Mouse (Mus musculus) limb, embryonic 12.5 days (tissue): ENCODE measurements around the gene Arl4d. TPM values are rescaled to one million over a fixed set of nuclear protein-coding genes. Genes with fewer than 3 reads are reported as not detected.
"Not testable (repeated sequence)": the region's sequence is repeated elsewhere in the genome, so short reads cannot be mapped to it uniquely, and the experiment has no call there.

Source experiments
- ATAC-seq: fragments of 200-750 bp; cut with Nextera tagmentation; 2 replicates; pipeline ENCODE4 v1.8.0; 2017; ENCODE audit warnings: low read depth, moderate TSS enrichment; ENCODE audit not compliant: insufficient number of reproducible peaks, insufficient read depth, low FRiP score, low TSS enrichment
- H3K27ac ChIP-seq: fragments of 300-500 bp; sonication (generic); 2 replicates; pipeline ENCODE4 v1.5.1; 2016; ENCODE audit warnings: mild to moderate bottlenecking, moderate library complexity
- H3K27me3 ChIP-seq: fragments of 300-500 bp; sonication (generic); 2 replicates; pipeline ENCODE4 v1.6.1; 2016; ENCODE audit warnings: mild to moderate bottlenecking, moderate library complexity
- H3K36me3 ChIP-seq: fragments of 300-500 bp; sonication (generic); 2 replicates; pipeline ENCODE4 v1.6.1; 2016; ENCODE audit warnings: mild to moderate bottlenecking, moderate library complexity
- H3K4me1 ChIP-seq: fragments of 300-500 bp; sonication (generic); replicated peaks from 2 replicates; pipeline ENCODE4 v1.6.1; 2016
- H3K4me2 ChIP-seq: fragments of 300-500 bp; sonication (generic); 2 replicates; pipeline ENCODE4 v1.6.1; 2016; ENCODE audit warnings: mild to moderate bottlenecking, moderate library complexity
- H3K4me3 ChIP-seq: fragments of 300-500 bp; sonication (generic); replicated peaks from 2 replicates; pipeline ENCODE4 v1.5.1; 2016; ENCODE audit warnings: mild to moderate bottlenecking
- H3K9ac ChIP-seq: fragments of 300-500 bp; sonication (generic); replicated peaks from 2 replicates; pipeline ENCODE4 v1.6.1; 2016; ENCODE audit warnings: mild to moderate bottlenecking, moderate library complexity
- H3K9me3 ChIP-seq: fragments of 300-500 bp; sonication (generic); 2 replicates; pipeline ENCODE4 v1.6.1; 2016; ENCODE audit warnings: mild to moderate bottlenecking, moderate library complexity
- WGBS: fragments of 180-500 bp; shearing (Covaris S2); methylation state at CpG from one replicate; pipeline ENCODE4 v1.1.7; 2016; 5-methylcytosine and 5-hydroxymethylcytosine counted together
- polyA plus RNA-seq: library from polyadenylated mRNA; unstranded; fragments of >200 nt; fragmentation: Nextera tagmentation; extraction: Ambion mirVana; gene quantifications from 2 replicates; pipeline ENCODE4 v1.2.1, GENCODE M21; 2016

Gene Arl4d
- polyA plus RNA-seq, result 1.7 and 2.5 TPM in 2 replicates

- peak within 1 kb of the TSS; percentile 91 for H3K4me2 ChIP-seq
- H3K4me3 ChIP-seq, result peak within 1 kb of the TSS; percentile 58
- peaks cover 12% of the 10 kb centered on the region; the same call in 1 of the 2 replicates for H3K4me1 ChIP-seq
- H3K27me3 ChIP-seq, result peaks cover 12% of the 10 kb centered on the region
- no peaks in the 10 kb centered on the region for H3K36me3 ChIP-seq
- ATAC-seq, result peak; percentile 87
- no peaks in the 10 kb centered on the region for H3K9me3 ChIP-seq
- H3K27ac ChIP-seq, result peak within 1 kb of the TSS; percentile 64
- whole genome bisulfite sequencing, result 9% methylated on average over 34 of the region's 34 CpGs
- peak within 1 kb of the TSS; percentile 66 for H3K9ac ChIP-seq
Observed at GRCm38 (mm10) chr11:101664825-101665635, at the start of gene Arl4d. Arl4d (plus strand) TSS chr11:101665541.

- Histone ChIP-seq H3K4me2 (no peak overlapping the region), H3K36me3 (no peaks in the 10 kb centered on the region), H3K27me3 (no peaks in the 10 kb centered on the region), H3K9me3 (no peaks in the 10 kb centered on the region), H3K4me1 (peaks cover 17% of the 10 kb centered on the region), H3K9ac (no peak overlapping the region), H3K4me3 (no peak overlapping the region), H3K27ac (no peak overlapping the region)
- ATAC-seq, result no peak
- 90% methylated on average over 8 of the region's 8 CpGs for WGBS
Observed at GRCm38 (mm10) chr11:101616104-101616503, 49.2 kb upstream of the Arl4d start.

- Histone ChIP-seq H3K27ac (no peak overlapping the region), H3K27me3 (no peaks in the 10 kb centered on the region), H3K4me1 (peaks cover 17% of the 10 kb centered on the region), H3K9ac (peak overlapping the region; percentile 19; the same call in 1 of the 2 replicates), H3K4me2 (peak overlapping the region; percentile 37), H3K9me3 (no peaks in the 10 kb centered on the region), H3K36me3 (no peaks in the 10 kb centered on the region), H3K4me3 (0 out of 2 replicates have a peak overlapping the region, but pooled peaks have one; percentile 8)
- 22% methylated on average over 18 of the region's 18 CpGs for WGBS
- ATAC-seq, result no peak
Observed at GRCm38 (mm10) chr11:101616948-101617767, 48.2 kb upstream of the Arl4d start.

- Histone ChIP-seq H3K4me2 (peak overlapping the region; percentile 37), H3K4me1 (peaks cover 17% of the 10 kb centered on the region), H3K27ac (peak overlapping the region; percentile 31; the same call in 1 of the 2 replicates), H3K4me3 (0 out of 2 replicates have a peak overlapping the region, but pooled peaks have one; percentile 8), H3K9ac (no peak overlapping the region), H3K36me3 (no peaks in the 10 kb centered on the region), H3K9me3 (no peaks in the 10 kb centered on the region), H3K27me3 (no peaks in the 10 kb centered on the region)
- WGBS, result 12% methylated on average over 8 of the region's 8 CpGs
- ATAC-seq, result peak; percentile 74; the same call in 1 of the 2 replicates
Observed at GRCm38 (mm10) chr11:101617849-101618248, 47.5 kb upstream of the Arl4d start.

GRCm38 (mm10) chr11:101618596-101618995 is 46.7 kb upstream of the Arl4d start:
- Histone ChIP-seq H3K27me3 (no peaks in the 10 kb centered on the region), H3K9ac (no peak overlapping the region), H3K9me3 (no peaks in the 10 kb centered on the region), H3K27ac (peak overlapping the region; percentile 31; the same call in 1 of the 2 replicates), H3K36me3 (no peaks in the 10 kb centered on the region), H3K4me3 (no peak overlapping the region), H3K4me2 (0 out of 2 replicates have a peak overlapping the region, but pooled peaks have one; percentile 37), H3K4me1 (peaks cover 17% of the 10 kb centered on the region)
- 85% methylated on average over 3 of the region's 3 CpGs for WGBS
- no peak for ATAC-seq

GRCm38 (mm10) chr11:101620022-101620655 is 45.2 kb upstream of the Arl4d start:
- H3K36me3 ChIP-seq, H3K9me3 ChIP-seq, H3K27me3 ChIP-seq, H3K4me3 ChIP-seq, H3K27ac ChIP-seq, ATAC-seq, H3K9ac ChIP-seq, H3K4me2 ChIP-seq: not testable (repeated sequence)
- 85% methylated on average over 11 of the region's 11 CpGs for WGBS
- peaks cover 17% of the 10 kb centered on the region for H3K4me1 ChIP-seq

- H3K4me1 ChIP-seq, result 0 out of 2 replicates have a peak, but pooled peaks cover 2% of the 10 kb centered on the region
- WGBS, result 3% methylated on average over 8 of the region's 8 CpGs
- ATAC-seq, result no peak
Observed at GRCm38 (mm10) chr11:101626649-101626994, 38.7 kb upstream of the Arl4d start.

GRCm38 (mm10) chr11:101626995-101627856 is 38.1 kb upstream of the Arl4d start, which contains the start of gene Rdm1:
Rdm1 (plus strand) TSS chr11:101627195.
- peak within 1 kb of the TSS; percentile 99 for H3K27ac ChIP-seq
- 0 out of 2 replicates have a peak, but pooled peaks cover 2% of the 10 kb centered on the region for H3K4me1 ChIP-seq
- no peaks in the 10 kb centered on the region for H3K27me3 ChIP-seq
- peak within 1 kb of the TSS; percentile 64 for H3K4me2 ChIP-seq
- no peaks in the 10 kb centered on the region for H3K36me3 ChIP-seq
- H3K9me3 ChIP-seq, result no peaks in the 10 kb centered on the region
- H3K4me3 ChIP-seq, result peak within 1 kb of the TSS; percentile 50
- peak; percentile 93 for ATAC-seq
- under 1% methylated on average over 34 of the region's 34 CpGs for WGBS
- H3K9ac ChIP-seq, result peak within 1 kb of the TSS; percentile 76

More at GRCm38 (mm10) chr11:101626649-101626994, 38.7 kb upstream of the Arl4d start:
- no peaks in the 10 kb centered on the region for H3K9me3 ChIP-seq
- peak overlapping the region; percentile 59 for H3K9ac ChIP-seq
- peak overlapping the region; percentile 56 for H3K4me2 ChIP-seq
- peak overlapping the region; percentile 35 for H3K4me3 ChIP-seq
- H3K27me3 ChIP-seq, result no peaks in the 10 kb centered on the region
- H3K36me3 ChIP-seq, result no peaks in the 10 kb centered on the region
- peak overlapping the region; percentile 99 for H3K27ac ChIP-seq

- Histone ChIP-seq H3K36me3 (0 out of 2 replicates have a peak, but pooled peaks cover 2% of the 10 kb centered on the region), H3K9me3 (no peaks in the 10 kb centered on the region), H3K4me2 (peak overlapping the region; percentile 64), H3K4me1 (0 out of 2 replicates have a peak, but pooled peaks cover 2% of the 10 kb centered on the region), H3K27ac (peak overlapping the region; percentile 98), H3K4me3 (peak overlapping the region; percentile 50), H3K27me3 (no peaks in the 10 kb centered on the region), H3K9ac (peak overlapping the region; percentile 76)
- ATAC-seq, result peak; percentile 66
- under 1% methylated on average over 33 of the region's 33 CpGs for whole genome bisulfite sequencing
Observed at GRCm38 (mm10) chr11:101627857-101628559, 37.3 kb upstream of the Arl4d start.
